Mouse (Mus musculus) ES-E14 (cell line): Measurements from ENCODE around the gene Pld6.

Experiments used
- CHD2 ChIP-seq: IDR thresholded peaks from 2 replicates; pipeline ENCODE4 v1.6.1; 2014; ENCODE audit warnings: mild to moderate bottlenecking, low read depth, low read length, inconsistent platforms
- ZC3H11A ChIP-seq: IDR thresholded peaks from 2 replicates; pipeline ENCODE4 v1.6.1; 2012; ENCODE audit warnings: low read depth, mild to moderate bottlenecking, inconsistent platforms, low read length, borderline replicate concordance

DNA sequence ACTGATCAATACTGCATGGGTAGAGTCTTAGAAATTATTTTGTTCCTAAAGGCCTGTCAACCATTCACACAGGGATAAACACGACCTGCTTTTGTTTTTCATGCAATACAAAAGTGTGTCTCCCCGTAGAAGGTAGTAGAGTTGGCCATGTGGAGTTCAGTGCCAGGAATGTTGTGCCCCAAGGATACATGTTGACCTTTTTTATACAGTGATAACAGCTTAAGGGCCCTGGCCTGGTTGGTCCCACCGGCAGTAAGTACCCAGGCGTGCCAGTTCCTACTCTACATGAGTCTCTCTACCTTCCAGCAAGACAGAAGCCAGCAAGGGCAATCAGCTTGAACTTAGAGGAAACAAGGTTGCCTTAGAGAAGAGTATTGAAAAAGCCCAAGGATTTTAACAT, 14.5 kb downstream of the Pld6 start:
- TF ChIP-seq CHD2 (no peak), ZC3H11A (no peak)
